Mouse (Mus musculus) cerebellum, adult (tissue): Measurements from ENCODE around the gene Glrx5.

Source experiments
- ATAC-seq: cut with Nextera tagmentation; 2 replicates; pipeline ENCODE4 v1.9.2; 2017; ENCODE audit warnings: mild to moderate bottlenecking, moderate library complexity, mixed read lengths; ENCODE audit not compliant: insufficient number of reproducible peaks, low FRiP score, low TSS enrichment

The Glrx5 gene

DNA sequence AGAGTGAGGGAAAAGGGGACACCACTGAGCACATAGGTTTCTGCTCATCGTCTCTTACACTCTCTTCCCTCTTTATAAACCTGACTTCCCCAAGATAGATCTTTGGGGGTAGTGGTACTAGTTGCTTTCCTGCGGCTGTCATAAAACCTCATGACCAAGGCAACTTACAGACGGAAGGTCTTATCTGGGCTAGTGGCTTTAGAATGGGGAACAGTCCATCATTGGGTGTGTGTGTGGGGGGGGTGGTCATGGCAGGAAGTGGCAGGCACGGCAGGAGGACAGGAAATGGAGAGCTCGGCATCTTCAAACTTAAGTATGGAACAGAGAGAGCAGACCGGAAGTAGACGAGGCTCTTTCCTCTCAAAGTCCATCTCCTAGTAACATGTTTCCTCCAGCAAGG lies 32.6 kb downstream of the Glrx5 start:
- ATAC-seq = no peak

DNA sequence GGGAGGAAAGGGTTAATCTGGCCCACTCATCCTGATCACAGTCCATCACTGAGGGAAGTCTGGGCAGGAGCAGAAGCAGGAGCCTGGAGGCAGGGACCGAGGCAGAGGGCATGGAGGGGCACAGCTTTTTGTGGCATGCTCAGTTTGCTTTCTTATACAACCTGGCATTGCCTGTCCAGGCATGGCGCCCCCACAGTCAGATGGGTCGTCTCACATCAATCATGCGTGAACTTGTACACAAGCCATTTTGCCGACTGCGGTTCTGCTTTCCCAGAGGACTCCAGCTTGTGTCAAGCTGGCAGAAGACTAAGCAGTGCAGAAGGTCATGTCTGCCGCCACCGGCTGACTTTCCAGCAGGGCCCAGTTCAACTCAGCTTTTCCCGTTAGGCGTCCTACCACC lies 34.0 kb downstream of the Glrx5 start:
- ATAC-seq = no peak

DNA sequence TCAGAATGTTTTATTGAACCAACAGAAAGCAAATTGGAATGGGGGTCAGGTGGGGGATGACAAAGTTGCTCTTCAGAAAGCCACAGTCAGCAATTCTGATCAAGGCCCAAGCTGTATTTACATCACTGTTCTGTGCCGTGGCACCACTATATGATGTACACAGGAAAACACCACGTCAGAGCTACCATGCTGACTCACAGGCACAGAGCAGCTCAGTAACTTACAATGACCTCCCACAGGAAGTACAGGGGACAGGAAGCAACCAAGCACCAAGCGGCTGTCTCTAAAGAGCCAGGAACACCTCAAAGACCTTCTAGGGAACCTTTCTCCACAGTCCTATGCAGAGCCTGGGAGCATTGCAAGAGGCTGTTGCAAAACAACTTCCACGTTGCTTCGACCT lies 36.4 kb downstream of the Glrx5 start:
- ATAC-seq = no peak

DNA sequence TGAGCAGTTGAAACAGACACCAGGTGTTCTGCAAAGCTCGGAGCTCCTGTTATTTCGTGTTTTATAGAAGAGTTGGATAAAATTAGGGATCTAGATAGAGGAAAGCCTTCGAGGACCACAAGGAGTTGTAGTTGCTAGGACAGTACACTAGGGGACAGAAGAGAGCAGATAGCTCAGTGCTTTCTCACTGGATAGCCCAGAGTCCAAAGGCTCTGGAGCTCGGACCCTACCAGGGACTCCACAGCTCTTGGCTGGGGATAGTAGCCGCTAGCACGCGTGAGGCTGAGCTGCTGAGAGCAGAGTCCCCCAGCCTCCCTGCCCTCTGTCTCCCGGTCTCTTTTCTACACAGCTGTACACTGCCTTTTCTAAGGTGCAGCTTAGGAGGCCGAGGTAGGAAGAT lies 41.2 kb downstream of the Glrx5 start:
- peak; percentile 66 for ATAC-seq

DNA sequence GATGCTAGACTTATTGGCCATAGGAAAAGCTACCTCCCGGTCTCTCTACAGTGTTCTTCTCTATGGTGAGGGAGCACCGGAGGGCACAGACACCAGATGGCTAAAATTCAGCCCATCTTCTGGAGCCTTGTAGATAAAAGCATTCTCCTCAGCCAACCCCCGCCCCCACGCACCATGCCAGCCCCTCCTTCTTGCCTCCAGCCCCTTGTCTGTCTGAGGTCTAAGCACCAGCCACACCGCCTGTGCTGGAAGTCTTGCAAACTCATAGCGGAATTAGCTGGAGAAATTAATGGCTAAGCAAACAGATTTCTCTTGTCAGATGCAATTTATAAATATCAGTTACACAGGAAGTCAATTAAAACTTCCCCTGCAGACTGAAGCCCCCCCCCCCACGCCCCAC lies 43.0 kb downstream of the Glrx5 start:
- ATAC-seq = no peak

DNA sequence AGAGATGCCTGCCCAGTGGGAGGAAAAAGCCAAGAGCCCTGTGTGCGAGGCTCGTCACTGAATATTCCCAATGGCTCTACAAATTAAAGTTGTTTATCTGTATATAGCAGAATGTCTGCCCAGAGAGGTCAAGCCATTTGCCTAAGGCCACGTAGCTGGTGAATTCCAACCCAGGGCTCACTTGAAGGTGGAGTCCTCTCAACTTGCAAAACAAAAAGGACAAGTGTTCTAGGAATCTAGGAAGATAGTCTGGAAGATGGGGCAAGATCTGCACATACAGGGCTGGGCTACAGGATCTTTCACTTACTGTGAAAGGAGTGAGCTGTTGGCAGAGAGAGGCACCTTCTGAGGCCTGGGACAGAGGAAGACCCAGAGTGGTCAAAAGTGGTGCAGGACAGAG lies 44.0 kb downstream of the Glrx5 start:
- no peak for ATAC-seq

DNA sequence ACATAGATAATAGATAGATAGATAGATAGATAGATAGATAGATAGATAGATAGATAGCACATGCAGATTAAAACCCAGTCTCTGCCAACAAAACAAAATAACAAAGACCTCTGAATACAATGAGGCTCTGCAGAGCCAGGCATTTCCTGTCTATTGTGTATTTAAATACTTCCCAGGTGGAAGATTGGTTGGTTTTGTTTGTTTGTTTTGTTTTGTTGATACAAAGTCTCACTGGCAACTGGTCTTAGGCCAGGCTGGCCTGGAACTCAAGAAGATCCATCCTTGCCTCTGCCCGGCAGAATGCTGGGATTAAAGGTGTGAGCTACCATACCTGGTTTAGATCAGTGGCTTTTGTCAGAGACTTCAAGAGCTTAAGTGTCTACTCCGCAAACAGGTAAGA lies 44.7 kb downstream of the Glrx5 start:
- no peak for ATAC-seq

DNA sequence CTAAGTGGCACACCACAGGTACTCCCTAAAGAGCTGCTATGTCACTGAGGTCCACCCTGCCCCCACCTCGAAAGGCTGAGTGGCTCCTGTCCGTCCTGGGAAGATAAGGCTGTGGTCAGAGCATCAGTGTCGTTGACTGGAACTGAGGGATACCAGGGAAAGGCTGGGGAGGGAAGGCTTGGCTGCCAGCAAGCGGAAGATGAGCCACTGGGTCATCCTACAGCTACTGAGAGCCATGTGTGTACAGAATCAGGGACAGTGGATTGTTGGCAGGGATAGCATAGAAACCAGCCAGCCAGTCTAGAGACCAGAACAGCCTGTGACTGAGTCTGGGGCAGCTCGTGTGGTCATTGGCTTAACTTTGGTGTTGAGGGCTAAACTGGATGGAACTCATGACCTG lies 51.7 kb downstream of the Glrx5 start:
- ATAC-seq = no peak

DNA sequence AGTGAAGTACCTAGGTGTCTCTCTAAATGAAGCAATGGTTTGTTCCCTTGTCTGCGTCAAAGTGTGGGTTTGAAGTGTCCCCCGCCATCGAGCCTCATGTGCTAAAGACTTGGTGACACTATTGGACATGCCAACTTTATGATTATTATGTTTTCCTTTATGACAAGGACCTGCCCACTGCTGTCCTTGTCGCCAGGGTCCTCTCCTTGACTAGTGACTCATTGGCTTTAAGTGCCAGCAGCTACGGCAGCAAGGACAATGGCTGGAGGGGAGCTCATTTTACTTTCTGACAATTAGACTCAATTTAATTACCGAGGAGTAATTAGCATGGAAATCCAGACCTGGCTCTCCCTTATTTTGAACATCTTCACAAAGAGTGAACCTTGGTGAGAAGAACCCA lies 52.3 kb downstream of the Glrx5 start:
- no peak for ATAC-seq

DNA sequence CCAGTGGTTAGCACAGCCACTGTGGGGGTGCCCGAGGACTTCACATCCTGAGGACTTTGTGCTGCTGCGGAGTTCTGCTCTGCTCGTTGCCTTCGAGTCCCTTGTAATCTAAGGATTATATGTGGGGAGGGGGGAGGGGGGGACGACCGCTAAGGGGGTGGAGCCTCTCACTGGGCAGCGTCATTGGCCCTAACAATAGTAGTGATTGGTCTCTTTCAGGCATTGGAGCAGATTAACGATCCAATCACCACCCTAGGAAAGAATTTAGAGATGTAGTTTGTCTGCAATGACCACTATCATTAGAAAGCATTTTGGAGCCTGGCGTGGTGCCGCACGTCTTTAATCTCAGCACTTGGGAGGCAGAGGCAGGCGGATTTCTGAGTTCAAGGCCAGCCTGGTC lies 52.8 kb downstream of the Glrx5 start:
- ATAC-seq = no peak

DNA sequence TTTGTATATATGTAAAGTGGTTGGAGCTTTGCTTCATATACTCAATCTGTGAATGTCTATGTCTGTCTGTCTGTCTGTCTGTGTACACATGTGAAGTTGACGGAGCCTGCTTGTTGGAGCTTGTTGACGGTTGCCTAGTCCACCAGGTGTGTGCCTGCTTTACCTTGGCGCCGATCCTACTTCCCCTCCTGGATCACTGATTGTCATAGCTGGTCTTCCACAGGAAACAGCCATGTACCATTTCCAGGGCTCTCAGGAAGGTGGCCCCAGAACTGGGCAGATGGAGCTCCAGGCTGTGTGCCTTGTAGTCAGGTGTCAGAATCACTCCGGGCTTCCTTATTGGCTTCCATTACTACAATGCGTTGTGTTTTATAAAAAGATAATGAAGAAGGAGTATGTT lies 54.3 kb downstream of the Glrx5 start:
- ATAC-seq = no peak

DNA sequence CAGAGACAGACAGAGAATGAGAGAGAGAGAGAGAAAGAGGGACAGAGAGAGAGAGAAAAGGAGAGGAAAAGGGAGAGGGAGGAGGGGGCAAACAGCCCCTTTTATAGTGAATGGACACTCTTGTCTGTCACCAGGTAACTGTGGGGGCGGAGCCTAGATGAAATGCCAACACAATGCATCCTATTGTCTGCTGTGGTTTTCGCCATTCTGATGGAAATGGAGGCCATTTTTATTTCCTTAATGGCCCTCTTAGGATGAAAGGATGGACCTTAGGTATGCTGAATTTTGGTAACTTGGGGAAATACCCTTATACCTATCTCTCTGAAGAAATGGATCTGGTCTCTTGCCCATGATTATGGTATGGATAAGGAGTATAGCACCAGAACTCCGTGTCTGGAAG lies 54.9 kb downstream of the Glrx5 start:
- no peak for ATAC-seq

DNA sequence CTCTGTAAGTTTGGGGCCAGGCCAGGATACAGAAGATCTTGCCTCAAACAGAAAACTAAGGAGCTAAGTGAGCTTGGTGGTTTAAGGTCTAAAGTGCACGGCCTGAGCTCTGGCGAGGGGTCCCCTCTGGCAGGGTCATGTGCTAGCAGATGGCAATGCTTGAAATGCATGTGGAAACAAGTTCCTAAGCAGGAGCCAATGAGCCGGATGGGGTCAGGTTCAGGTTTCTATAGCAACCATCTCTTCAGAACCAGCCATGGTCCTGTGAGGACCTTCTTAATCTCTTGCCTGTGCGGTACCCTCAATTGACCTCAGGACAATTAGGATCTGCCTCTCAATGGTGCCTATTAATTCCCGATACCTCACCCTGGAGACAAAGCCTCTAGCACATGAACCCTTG lies 56.7 kb downstream of the Glrx5 start:
- ATAC-seq = no peak

DNA sequence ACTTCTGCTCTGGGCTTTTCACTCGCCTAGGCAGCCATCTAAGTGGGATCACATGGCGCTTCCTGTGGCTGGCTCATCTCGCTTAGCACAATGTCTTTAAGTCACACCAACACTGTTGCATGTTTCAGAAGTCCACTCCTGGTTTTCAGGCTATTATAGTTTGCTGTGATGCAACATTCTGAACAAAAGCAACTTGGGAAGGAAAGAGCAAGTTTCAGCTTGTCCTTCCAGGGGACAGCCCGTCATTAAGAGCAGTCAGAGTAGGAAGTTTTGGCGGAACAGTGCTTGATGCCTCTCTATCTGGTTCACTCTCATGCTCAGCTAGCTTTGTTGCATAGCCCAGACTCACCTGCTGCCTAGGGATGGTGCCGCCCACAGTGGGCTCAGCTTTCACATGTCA lies 59.1 kb downstream of the Glrx5 start:
- ATAC-seq = no peak
